Mouse (Mus musculus) cortical plate, adult 2 months (tissue): ENCODE measurements around the gene Kdelr1.

Experiments used
- CTCF ChIP-seq: fragments of 200-500 bp; IDR thresholded peaks from 2 replicates; pipeline ENCODE4 v1.5.1; 2011; ENCODE audit warnings: mild to moderate bottlenecking, control low read depth, low read length; ENCODE audit not compliant: insufficient read depth; ENCODE audit errors: extremely low read depth
- POLR2A ChIP-seq: fragments of 200-500 bp; IDR thresholded peaks from 2 replicates; pipeline ENCODE4 v1.6.1; 2011; ENCODE audit warnings: mild to moderate bottlenecking, low read length, control low read depth; ENCODE audit not compliant: insufficient read depth; ENCODE audit errors: extremely low read depth

GRCm38 (mm10) chr7:45856950-45857901 is 15.3 kb upstream of the Kdelr1 start:
- TF ChIP-seq POLR2A (no peak), CTCF (no peak)
